Mouse (Mus musculus) neural tube, embryonic 11.5 days (tissue): ENCODE measurements around the gene Gm11596. TPM values are rescaled to one million over a fixed set of nuclear protein-coding genes. Genes with fewer than 3 reads are reported as not detected.
"Not testable (repeated sequence)": the region's sequence is repeated elsewhere in the genome, so short reads cannot be mapped to it uniquely, and the experiment has no call there.

Experiments used
- ATAC-seq: fragments of 200-750 bp; cut with Nextera tagmentation; 2 replicates; pipeline ENCODE4 v1.8.0; 2017; ENCODE audit warnings: moderate number of reproducible peaks, mild to moderate bottlenecking, moderate TSS enrichment, moderate library complexity; ENCODE audit not compliant: insufficient read depth, low FRiP score, low TSS enrichment
- DNase-seq: peaks from one replicate; pipeline ENCODE4 v3.0.0-alpha.2; 2015; ENCODE audit warnings: low spot score
- H3K27ac ChIP-seq: fragments of 300-500 bp; sonication (generic); 2 replicates; pipeline ENCODE4 v1.5.1; 2014; ENCODE audit warnings: low read depth, mild to moderate bottlenecking, low read length
- H3K27me3 ChIP-seq: fragments of 300-500 bp; sonication (generic); 2 replicates; pipeline ENCODE4 v1.6.1; 2014; ENCODE audit warnings: mild to moderate bottlenecking, low read length, mixed read lengths; ENCODE audit not compliant: control insufficient read depth, insufficient read depth
- H3K36me3 ChIP-seq: fragments of 300-500 bp; sonication (generic); 2 replicates; pipeline ENCODE4 v1.6.1; 2014; ENCODE audit warnings: mild to moderate bottlenecking, low read length, moderate library complexity, mixed read lengths; ENCODE audit not compliant: control insufficient read depth, insufficient read depth
- H3K4me1 ChIP-seq: fragments of 300-500 bp; sonication (generic); 2 replicates; pipeline ENCODE4 v1.6.1; 2014; ENCODE audit warnings: low read length, mixed read lengths; ENCODE audit not compliant: control insufficient read depth, insufficient read depth
- H3K4me2 ChIP-seq: fragments of 300-500 bp; sonication (generic); 2 replicates; pipeline ENCODE4 v1.6.1; 2014; ENCODE audit warnings: low read depth, mild to moderate bottlenecking, moderate library complexity
- H3K4me3 ChIP-seq: fragments of 300-500 bp; sonication (generic); 2 replicates; pipeline ENCODE4 v1.5.1; 2014; ENCODE audit warnings: low read depth, low read length
- H3K9ac ChIP-seq: fragments of 300-500 bp; sonication (generic); 2 replicates; pipeline ENCODE4 v1.6.1; 2014; ENCODE audit warnings: mild to moderate bottlenecking, low read length
- H3K9me3 ChIP-seq: fragments of 300-500 bp; sonication (generic); 2 replicates; pipeline ENCODE4 v1.6.1; 2016; ENCODE audit warnings: low read length; ENCODE audit not compliant: control insufficient read depth
- WGBS: fragments of 180-500 bp; shearing (Covaris S2); extraction: QIAGEN DNeasy Blood & Tissue Kit; methylation state at CpG from one replicate; pipeline ENCODE4 v1.1.7; 2014; 5-methylcytosine and 5-hydroxymethylcytosine counted together
- polyA plus RNA-seq: library from polyadenylated mRNA; unstranded; fragments of >200 nt; fragmentation: Nextera tagmentation; extraction: Ambion mirVana; gene quantifications from 2 replicates; pipeline ENCODE4 v1.2.1, GENCODE M21; 2014

The Gm11596 gene
- polyA plus RNA-seq, 1 experiment from 2014 or later: not detected

DNA sequence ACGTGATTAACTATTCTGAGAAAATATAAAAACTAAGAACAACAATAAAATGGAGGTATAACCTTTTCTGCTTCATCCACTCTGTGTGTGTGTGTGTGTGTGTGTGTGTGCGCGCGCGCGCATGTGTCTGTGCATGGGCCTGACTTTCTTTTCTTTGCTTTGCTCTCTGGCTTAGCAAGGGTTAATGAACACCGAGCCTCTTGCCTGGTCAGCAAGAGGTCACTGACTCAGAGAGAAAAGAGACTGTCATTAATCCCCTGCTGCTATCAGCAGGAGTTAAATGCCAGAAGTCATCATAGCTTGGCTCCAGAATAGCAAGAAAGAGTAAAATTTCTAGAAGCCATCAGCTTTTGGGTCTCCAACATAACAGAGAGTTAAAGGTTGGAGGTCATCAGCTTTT is 14.9 kb downstream of the Gm11596 start:
- H3K4me1 ChIP-seq: peaks cover 5% of the 10 kb centered on the region; the same call in 1 of the 2 replicates
- ATAC-seq: no peak
- H3K27me3 ChIP-seq: no peaks in the 10 kb centered on the region
- H3K9me3 ChIP-seq: no peaks in the 10 kb centered on the region
- H3K9ac ChIP-seq: no peak overlapping the region
- 35% methylated on average over 7 of the region's 7 CpGs for WGBS
- no peaks in the 10 kb centered on the region for H3K36me3 ChIP-seq
- H3K4me2 ChIP-seq: no peak overlapping the region
- H3K4me3 ChIP-seq: no peak overlapping the region
- no peak overlapping the region for H3K27ac ChIP-seq
- DNase-seq: peak; percentile 15

DNA sequence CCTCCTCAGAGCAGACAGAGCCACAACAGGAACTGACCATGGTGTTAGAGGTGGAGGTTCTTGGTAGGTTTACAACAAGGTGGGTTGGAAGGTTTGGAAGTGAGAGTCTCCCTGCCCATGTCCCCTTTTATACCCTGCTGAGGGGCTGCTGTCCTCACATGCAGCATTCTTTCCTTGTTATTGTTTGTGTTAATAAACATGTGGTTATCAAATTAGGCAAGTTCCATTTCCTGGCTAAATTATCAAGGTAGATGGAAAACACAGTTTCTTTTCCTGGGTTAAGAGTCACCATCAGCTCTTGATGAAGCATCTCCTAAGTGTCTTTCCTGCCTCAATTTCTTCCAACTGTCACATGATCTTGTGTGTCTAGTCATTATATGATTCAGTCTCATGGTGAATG is 20.5 kb downstream of the Gm11596 start, which contains the start of gene Gm11595:
TSS of gene Gm11595 (minus strand) at position 101 of the 400 bp plus-strand sequence.
- not testable (repeated sequence) for H3K4me2 ChIP-seq, H3K36me3 ChIP-seq, H3K27ac ChIP-seq, ATAC-seq, H3K4me3 ChIP-seq, H3K4me1 ChIP-seq, H3K9me3 ChIP-seq, H3K9ac ChIP-seq, DNase-seq, H3K27me3 ChIP-seq

DNA sequence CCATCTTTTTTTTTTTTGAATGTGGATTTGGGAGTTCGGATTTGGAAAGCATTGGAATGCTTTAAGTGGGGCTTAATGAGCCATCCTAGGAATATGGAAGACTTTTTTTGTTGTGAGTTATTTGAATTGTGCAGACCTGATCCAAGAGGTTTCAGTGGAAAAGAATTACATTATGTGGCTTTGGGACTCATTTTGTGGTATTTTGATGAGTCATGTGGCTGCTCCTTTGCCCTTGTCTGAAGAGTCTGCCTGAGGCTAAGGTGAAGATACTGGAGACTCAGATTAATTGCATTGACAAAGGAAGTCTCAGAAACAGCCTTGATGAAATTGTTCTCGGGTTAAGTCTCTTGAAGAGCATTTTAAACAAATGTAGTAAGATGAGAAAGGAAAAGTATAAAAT is 24.9 kb downstream of the Gm11596 start:
- Histone ChIP-seq H3K4me2 (no peak overlapping the region), H3K9ac (no peak overlapping the region), H3K9me3 (no peaks in the 10 kb centered on the region), H3K4me3 (no peak overlapping the region), H3K27ac (no peak overlapping the region), H3K36me3 (no peaks in the 10 kb centered on the region), H3K4me1 (no peaks in the 10 kb centered on the region), H3K27me3 (no peaks in the 10 kb centered on the region)
- ATAC-seq (no peak), DNase-seq (no peak)
- WGBS: 81% methylated on average over 2 of the region's 2 CpGs

GRCm38 (mm10) chr11:99758877-99759276 is 34.4 kb downstream of the Gm11596 start:
- Histone ChIP-seq H3K27ac (no peak overlapping the region), H3K4me3 (no peak overlapping the region), H3K36me3 (no peaks in the 10 kb centered on the region), H3K9ac (no peak overlapping the region), H3K27me3 (no peaks in the 10 kb centered on the region), H3K4me2 (no peak overlapping the region), H3K4me1 (no peaks in the 10 kb centered on the region), H3K9me3 (no peaks in the 10 kb centered on the region)
- DNase-seq (no peak), ATAC-seq (no peak)
- 92% methylated on average over 1 of the region's 1 CpGs for WGBS

DNA sequence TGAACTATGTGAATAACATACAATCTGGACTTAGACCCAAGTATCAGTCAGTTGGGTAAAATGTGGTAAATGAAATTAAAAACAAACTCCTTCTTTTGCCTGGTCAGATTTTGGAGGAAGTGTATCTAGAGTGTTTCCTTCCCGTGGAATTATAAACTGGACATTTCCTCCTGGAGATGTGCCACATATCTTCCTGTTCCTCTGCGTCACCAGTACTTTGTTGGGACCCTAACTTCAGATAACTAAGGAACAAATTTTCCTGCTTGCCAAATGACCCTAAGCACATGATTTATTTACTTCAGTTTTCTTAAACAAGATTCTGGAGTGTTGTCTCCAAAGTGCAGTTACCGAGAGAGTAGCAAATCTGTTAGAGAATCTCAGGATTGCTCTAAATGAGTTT is 49.3 kb downstream of the Gm11596 start:
- no peaks in the 10 kb centered on the region for H3K9me3 ChIP-seq
- no peak overlapping the region for H3K27ac ChIP-seq
- H3K36me3 ChIP-seq: no peaks in the 10 kb centered on the region
- 90% methylated on average over 3 of the region's 3 CpGs for WGBS
- no peak overlapping the region for H3K4me2 ChIP-seq
- H3K4me3 ChIP-seq: no peak overlapping the region
- no peak for ATAC-seq
- DNase-seq: no peak
- no peaks in the 10 kb centered on the region for H3K4me1 ChIP-seq
- no peaks in the 10 kb centered on the region for H3K27me3 ChIP-seq
- no peak overlapping the region for H3K9ac ChIP-seq

Other genes starting within 250 kb of the Gm11596 start
- gene Krtap3-3, start 242.6 kb downstream of the Gm11596 start, polyA plus RNA-seq: not detected in 2 replicates
- gene Krtap3-2, start 236.6 kb downstream of the Gm11596 start, polyA plus RNA-seq: not detected in 2 replicates
- gene Gm11939, start 234.0 kb downstream of the Gm11596 start, polyA plus RNA-seq: not detected in 2 replicates
- gene Krtap3-1, start 226.8 kb downstream of the Gm11596 start, polyA plus RNA-seq: not detected in 2 replicates
- gene Krtap1-5, start 212.5 kb downstream of the Gm11596 start, polyA plus RNA-seq: not detected in 2 replicates
- gene Krtap1-4, start 209.8 kb downstream of the Gm11596 start, polyA plus RNA-seq: not detected in 2 replicates
- gene Krtap1-3, start 202.1 kb downstream of the Gm11596 start, polyA plus RNA-seq: not detected in 2 replicates
- gene Krtap9-3, start 195.4 kb downstream of the Gm11596 start, polyA plus RNA-seq: not detected in 2 replicates
- not detected in 2 replicates for gene Gm11938, start 190.2 kb downstream of the Gm11596 start, polyA plus RNA-seq
- gene Gm11937, start 183.3 kb downstream of the Gm11596 start, polyA plus RNA-seq: not detected in 2 replicates
- gene Krtap2-4, start 178.6 kb downstream of the Gm11596 start, polyA plus RNA-seq: not detected in 2 replicates
- not detected in 2 replicates for gene Gm11562, start 173.0 kb downstream of the Gm11596 start, polyA plus RNA-seq
- not detected in 2 replicates for gene Krtap4-1, start 165.2 kb downstream of the Gm11596 start, polyA plus RNA-seq
- not detected in 2 replicates for gene Krtap4-2, start 158.4 kb downstream of the Gm11596 start, polyA plus RNA-seq
- gene Krtap4-7, start 149.4 kb downstream of the Gm11596 start, polyA plus RNA-seq: not detected in 2 replicates
- not detected in 2 replicates for gene Gm11555, start 143.2 kb downstream of the Gm11596 start, polyA plus RNA-seq
- gene Gm11563, start 134.5 kb downstream of the Gm11596 start, polyA plus RNA-seq: not detected in 2 replicates
- gene Krtap4-6, start 127.5 kb downstream of the Gm11596 start, polyA plus RNA-seq: not detected in 2 replicates
- not detected in 2 replicates for gene Gm14190, start 102.7 kb downstream of the Gm11596 start, polyA plus RNA-seq
- not detected in 2 replicates for gene Gm14180, start 59.2 kb downstream of the Gm11596 start, polyA plus RNA-seq
- not detected in 2 replicates for gene Gm11595, start 20.6 kb downstream of the Gm11596 start, polyA plus RNA-seq
- gene Krtap4-8, start 12.8 kb downstream of the Gm11596 start, polyA plus RNA-seq: not detected in 2 replicates
- not detected in 2 replicates for gene Krtap4-9, start 8.3 kb downstream of the Gm11596 start, polyA plus RNA-seq
- not detected in 2 replicates for gene Gm11569, start 5.5 kb upstream of the Gm11596 start, polyA plus RNA-seq
- not detected in 2 replicates for gene Gm11554, start 11.0 kb upstream of the Gm11596 start, polyA plus RNA-seq
- gene Krtap4-13, start 16.4 kb upstream of the Gm11596 start, polyA plus RNA-seq: not detected in 2 replicates
- gene Gm11564, start 22.2 kb upstream of the Gm11596 start, polyA plus RNA-seq: not detected in 2 replicates
- not detected in 2 replicates for gene 2300003K06Rik, start 44.6 kb upstream of the Gm11596 start, polyA plus RNA-seq
- gene Krtap4-16, start 58.1 kb upstream of the Gm11596 start, polyA plus RNA-seq: not detected in 2 replicates
- gene Gm11568, start 64.5 kb upstream of the Gm11596 start, polyA plus RNA-seq: not detected in 2 replicates
- not detected in 2 replicates for gene Gm11559, start 71.0 kb upstream of the Gm11596 start, polyA plus RNA-seq
- gene Krtap9-1, start 79.9 kb upstream of the Gm11596 start, polyA plus RNA-seq: not detected in 2 replicates
- gene Gm11567, start 85.7 kb upstream of the Gm11596 start, polyA plus RNA-seq: 0.23 TPM in 1 of 2 replicates, not detected in the other
- gene Krtap31-1, start 114.5 kb upstream of the Gm11596 start, polyA plus RNA-seq: not detected in 2 replicates
- gene Gm11565, start 121.3 kb upstream of the Gm11596 start, polyA plus RNA-seq: not detected in 2 replicates
- gene Krtap31-2, start 142.8 kb upstream of the Gm11596 start, polyA plus RNA-seq: not detected in 2 replicates
- not detected in 2 replicates for gene Krtap9-5, start 155.0 kb upstream of the Gm11596 start, polyA plus RNA-seq
- not detected in 2 replicates for gene Krtap29-1, start 185.6 kb upstream of the Gm11596 start, polyA plus RNA-seq
- gene Krtap16-1, start 193.1 kb upstream of the Gm11596 start, polyA plus RNA-seq: 0.20 TPM in 1 of 2 replicates, not detected in the other
- not detected in 2 replicates for gene Krtap17-1, start 200.5 kb upstream of the Gm11596 start, polyA plus RNA-seq
- gene Krt33a, start 222.7 kb upstream of the Gm11596 start, polyA plus RNA-seq: not detected in 2 replicates
- not detected in 2 replicates for gene Krt33b, start 236.4 kb upstream of the Gm11596 start, polyA plus RNA-seq
- gene Krt34, start 248.1 kb upstream of the Gm11596 start, polyA plus RNA-seq: not detected in 2 replicates